Mouse (Mus musculus) olfactory bulb, adult 2 months (tissue): ENCODE measurements around the gene Coq10b. TPM values are rescaled to one million over a fixed set of nuclear protein-coding genes. Genes with fewer than 3 reads are reported as not detected.

Source experiments
- H3K27ac ChIP-seq: fragments of 200-500 bp; 2 replicates; pipeline ENCODE4 v1.5.1; 2012; ENCODE audit warnings: low read depth, low read length; ENCODE audit not compliant: insufficient read depth
- H3K4me1 ChIP-seq: fragments of 200-500 bp; 2 replicates; pipeline ENCODE4 v1.6.1; 2012; ENCODE audit warnings: low read length; ENCODE audit not compliant: control insufficient read depth, insufficient read depth
- H3K4me3 ChIP-seq: fragments of 200-500 bp; 2 replicates; pipeline ENCODE4 v1.5.1; 2012; ENCODE audit warnings: mild to moderate bottlenecking, low read depth, low read length, moderate library complexity; ENCODE audit not compliant: insufficient read depth
- CTCF ChIP-seq: fragments of 200-500 bp; IDR thresholded peaks from 2 replicates; pipeline ENCODE4 v1.5.1; 2012; ENCODE audit warnings: low read depth, mild to moderate bottlenecking, low read length, moderate library complexity; ENCODE audit not compliant: insufficient read depth
- POLR2A ChIP-seq: fragments of 200-500 bp; IDR thresholded peaks from 2 replicates; pipeline ENCODE4 v1.6.1; 2012; ENCODE audit warnings: mild to moderate bottlenecking, low read depth, low read length, moderate library complexity; ENCODE audit not compliant: insufficient read depth
- WGBS: fragments of 180-500 bp; shearing (Covaris S2); methylation state at CpG from one replicate; pipeline ENCODE4 v1.1.7; 2018; 5-methylcytosine and 5-hydroxymethylcytosine counted together
- polyA plus RNA-seq: library from polyadenylated mRNA; stranded (reverse); fragments of >200 nt; gene quantifications from 2 replicates; pipeline ENCODE4 v1.2.4, GENCODE M21; 2012; ENCODE audit warnings: low replicate concordance; ENCODE audit not compliant: missing spikeins, insufficient read depth, insufficient read length

The Coq10b gene
- polyA plus RNA-seq, 1 experiment, result not detected

- Histone ChIP-seq H3K27ac (peak overlapping the region; percentile 40), H3K4me1 (peaks cover 4% of the 10 kb centered on the region), H3K4me3 (peak overlapping the region; percentile 95)
- WGBS, result 5% methylated on average over 16 of the region's 16 CpGs
- TF ChIP-seq CTCF, result no peak
- TF ChIP-seq POLR2A, result no peak
Measured at GRCm38 (mm10) chr1:55088611-55089497, 36.3 kb downstream of the Coq10b start.

GRCm38 (mm10) chr1:55089498-55090064 is 37.0 kb downstream of the Coq10b start:
- 88% methylated on average over 5 of the region's 5 CpGs for WGBS
- TF ChIP-seq POLR2A (no peak), CTCF (no peak)
- Histone ChIP-seq H3K4me3 (no peak overlapping the region), H3K27ac (no peak overlapping the region), H3K4me1 (peaks cover 4% of the 10 kb centered on the region)

- WGBS, result 66% methylated on average over 2 of the region's 2 CpGs
- no peak for TF ChIP-seq POLR2A
- TF ChIP-seq CTCF, result no peak
- no peaks in the 10 kb centered on the region for H3K4me1 ChIP-seq
Measured at GRCm38 (mm10) chr1:55092056-55092455, 39.5 kb downstream of the Coq10b start.

GRCm38 (mm10) chr1:55092469-55092868 is 39.9 kb downstream of the Coq10b start:
- TF ChIP-seq CTCF, result no peak
- no peak for TF ChIP-seq POLR2A
- H3K4me1 ChIP-seq, result no peaks in the 10 kb centered on the region
- WGBS, result 81% methylated on average over 1 of the region's 1 CpGs
- no peak overlapping the region for H3K4me3 ChIP-seq
- H3K27ac ChIP-seq, result no peak overlapping the region

More at GRCm38 (mm10) chr1:55092056-55092455, 39.5 kb downstream of the Coq10b start:
- no peak overlapping the region for H3K4me3 ChIP-seq
- H3K27ac ChIP-seq, result no peak overlapping the region

- H3K4me3 ChIP-seq, result no peak overlapping the region
- TF ChIP-seq CTCF (no peak), POLR2A (no peak)
- H3K4me1 ChIP-seq, result no peaks in the 10 kb centered on the region
- 90% methylated on average over 9 of the region's 9 CpGs for WGBS
- no peak overlapping the region for H3K27ac ChIP-seq
Measured at GRCm38 (mm10) chr1:55106919-55107585, 54.5 kb downstream of the Coq10b start.

GRCm38 (mm10) chr1:55107644-55108043 is 55.1 kb downstream of the Coq10b start:
- 90% methylated on average over 1 of the region's 1 CpGs for WGBS
- H3K27ac ChIP-seq, result no peak overlapping the region
- TF ChIP-seq POLR2A, result no peak
- TF ChIP-seq CTCF, result no peak
- H3K4me3 ChIP-seq, result no peak overlapping the region
- H3K4me1 ChIP-seq, result no peaks in the 10 kb centered on the region

- TF ChIP-seq CTCF (no peak), POLR2A (no peak)
- H3K4me3 ChIP-seq, result no peak overlapping the region
- H3K27ac ChIP-seq, result no peak overlapping the region
- WGBS, result 30% methylated on average over 2 of the region's 2 CpGs
- H3K4me1 ChIP-seq, result no peaks in the 10 kb centered on the region
Measured at GRCm38 (mm10) chr1:55108473-55108872, 55.9 kb downstream of the Coq10b start.

GRCm38 (mm10) chr1:55109066-55109766 is 56.6 kb downstream of the Coq10b start:
- TF ChIP-seq CTCF (no peak), POLR2A (no peak)
- 88% methylated on average over 4 of the region's 4 CpGs for WGBS

More at GRCm38 (mm10) chr1:55109066-55109766, 56.6 kb downstream of the Coq10b start:
- no peak overlapping the region for H3K4me3 ChIP-seq
- no peaks in the 10 kb centered on the region for H3K4me1 ChIP-seq
- H3K27ac ChIP-seq, result no peak overlapping the region

Other genes with a start within 250 kb of the Coq10b start
- gene Ankrd44, start 126.4 kb upstream of the Coq10b start, polyA plus RNA-seq, result not detected in 2 replicates
- gene Sf3b1, start 25.3 kb upstream of the Coq10b start, polyA plus RNA-seq, result 306 and 828 TPM in 2 replicates
- not detected in 2 replicates for gene Hspe1, start 35.4 kb downstream of the Coq10b start, polyA plus RNA-seq
- not detected in 2 replicates for gene Hspd1, start 35.5 kb downstream of the Coq10b start, polyA plus RNA-seq
- 125 TPM in 1 of 2 replicates, not detected in the other for gene Mob4, start 78.5 kb downstream of the Coq10b start, polyA plus RNA-seq
- gene Rftn2, start 174.0 kb downstream of the Coq10b start, polyA plus RNA-seq, result not detected in 2 replicates
- gene Mars2, start 184.4 kb downstream of the Coq10b start, polyA plus RNA-seq, result not detected in 2 replicates